Mouse (Mus musculus): Measurements from ENCODE around the gene Pcnx2.

Pcnx2 gene

DNA sequence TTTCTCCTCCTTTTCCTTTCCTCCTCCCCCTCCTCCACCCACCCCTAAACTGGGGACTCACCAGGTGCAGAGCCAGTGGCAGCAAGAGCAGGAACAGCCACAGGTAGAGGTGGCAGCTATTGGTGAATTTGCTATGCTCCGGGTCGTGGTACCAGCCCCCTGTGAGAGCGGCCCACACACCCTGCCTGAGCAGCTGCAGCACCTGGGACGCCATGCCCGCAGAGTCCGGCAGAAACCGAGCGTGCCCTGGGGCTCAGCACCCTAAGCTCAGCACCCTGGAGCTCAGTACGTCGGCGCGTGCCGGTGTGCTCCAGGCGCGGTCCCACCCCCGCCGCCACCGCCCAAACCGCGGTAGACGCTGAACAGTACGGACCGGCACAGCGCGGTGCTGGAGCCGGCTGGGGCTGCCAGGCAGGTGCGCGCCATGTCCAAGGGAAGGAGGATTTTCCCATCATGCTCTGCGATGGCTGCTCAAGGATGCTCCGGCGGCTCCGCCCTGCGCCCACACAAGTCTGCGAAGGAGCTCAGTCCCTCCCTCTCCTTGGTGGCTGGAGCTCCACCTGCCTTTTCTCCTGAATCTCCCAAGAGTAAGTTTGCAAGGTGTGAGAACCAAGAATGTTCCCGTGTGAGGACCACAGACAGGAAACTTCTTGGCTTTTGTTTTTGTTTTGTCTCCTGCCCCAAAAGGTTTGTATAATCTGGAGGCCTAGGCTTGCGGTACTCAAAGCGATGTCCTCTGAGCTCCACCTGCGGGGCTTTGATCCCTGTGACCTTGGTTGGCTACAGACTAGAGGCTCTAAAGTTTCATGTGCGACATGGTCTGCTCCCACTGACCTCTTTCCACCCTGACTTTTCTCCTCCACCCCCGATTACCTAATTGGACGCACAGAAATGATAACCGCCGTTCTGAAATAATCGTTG lies at the start of gene Pcnx2:
Pcnx2 (minus strand) TSS at position 450 of the 921 bp plus-strand sequence.
- DNase-seq (ENCODE audit: low read depth, low spot score) = no peak

DNA sequence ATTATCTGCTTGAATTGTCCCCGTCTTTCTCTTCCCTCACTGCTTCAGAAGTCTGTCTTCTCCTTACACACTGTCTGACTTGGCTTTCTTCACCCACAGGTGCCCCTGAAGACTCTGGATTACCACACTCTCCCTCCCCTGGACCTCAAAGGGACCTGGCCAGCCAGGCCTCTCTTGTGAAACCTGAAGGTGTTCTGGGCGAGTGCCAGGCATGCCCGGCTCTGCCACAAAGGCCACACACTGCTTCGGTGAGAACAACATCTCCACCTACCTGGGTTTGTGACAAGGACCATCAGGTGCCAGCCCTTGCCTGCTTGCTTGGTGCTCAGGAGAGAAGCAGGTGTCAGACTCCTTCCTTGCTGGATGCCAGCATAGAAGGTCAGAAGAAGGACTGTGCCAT lies 46.4 kb upstream of the Pcnx2 start:
- DNase-seq (ENCODE audit: low read depth, low spot score) = no peak

DNA sequence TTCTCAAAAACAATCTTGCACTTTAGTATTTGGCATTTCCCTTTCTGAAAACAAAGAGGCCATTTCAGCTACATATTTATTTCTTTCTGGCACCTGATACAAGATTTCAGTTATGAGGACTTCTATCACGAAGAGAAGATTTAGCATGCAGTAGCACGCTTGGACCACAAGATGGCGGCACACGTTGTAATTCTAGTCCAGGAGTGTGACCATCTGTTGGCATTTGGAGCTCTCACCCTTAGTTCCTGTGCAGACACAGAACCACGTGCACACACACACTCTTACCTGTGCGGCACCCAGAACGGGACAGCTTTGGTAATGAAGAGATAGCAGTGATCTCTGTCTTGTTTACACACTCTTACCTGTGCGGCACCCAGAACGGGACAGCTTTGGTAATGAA lies 37.5 kb upstream of the Pcnx2 start:
- peak; percentile 15 for DNase-seq (ENCODE audit: low read depth, low spot score)

DNA sequence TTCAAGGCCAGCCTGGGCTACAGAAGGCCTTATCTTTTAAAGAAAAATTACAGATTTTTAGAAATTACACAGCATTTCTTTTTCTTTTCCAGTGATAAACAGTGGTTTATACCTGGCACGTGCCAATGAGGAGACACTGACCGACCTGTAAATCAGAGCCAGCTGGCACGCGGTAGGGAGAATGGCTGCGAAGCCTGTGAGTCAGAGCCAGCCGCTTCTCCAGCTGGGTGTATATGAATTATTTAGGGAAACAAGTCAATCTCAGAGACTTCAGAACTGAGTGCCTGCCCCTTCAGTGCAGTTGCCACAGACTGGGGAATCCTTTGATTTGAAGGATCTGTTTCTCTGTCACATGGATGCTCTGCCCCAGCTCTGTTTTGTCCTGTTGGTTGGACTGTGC lies 33.7 kb upstream of the Pcnx2 start:
- DNase-seq (ENCODE audit: low read depth, low spot score) = no peak

DNA sequence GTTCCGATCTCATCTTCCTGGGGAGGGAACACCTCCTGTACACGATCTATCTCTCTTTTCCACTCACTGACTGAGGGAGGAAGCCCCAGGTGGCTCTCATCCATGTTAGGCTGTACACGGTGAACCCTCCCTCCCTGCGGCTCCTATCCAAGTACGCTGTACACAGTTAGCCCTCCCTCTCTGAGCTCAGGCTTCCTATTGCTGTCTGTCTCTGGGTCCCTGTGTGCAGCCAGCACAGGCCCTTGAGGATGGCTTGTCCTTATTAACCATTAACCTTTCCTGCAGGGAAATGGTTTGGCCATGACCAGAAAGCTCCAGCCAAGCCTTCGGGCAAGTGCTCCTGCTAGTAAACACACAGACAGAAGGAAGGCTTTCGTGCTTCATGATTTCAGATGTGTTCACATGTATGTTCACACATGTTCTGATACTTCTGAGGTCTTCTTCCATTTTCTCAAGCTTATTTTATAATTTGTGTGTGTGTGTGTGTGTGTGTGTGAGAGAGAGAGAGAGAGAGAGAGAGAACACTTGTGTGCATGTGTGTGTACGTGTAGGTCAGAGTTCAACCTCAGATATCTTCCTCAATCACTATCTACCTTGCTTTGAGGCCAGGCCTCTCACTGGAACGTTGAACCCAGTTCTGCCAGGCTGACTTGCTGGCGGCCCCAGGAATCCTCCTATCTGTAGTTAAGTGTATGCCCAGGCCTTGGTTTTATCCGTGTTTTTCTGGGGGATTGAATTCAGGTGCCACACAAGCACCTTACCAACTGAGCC lies 32.3 kb upstream of the Pcnx2 start:
- DNase-seq (ENCODE audit: low read depth, low spot score) = no peak

DNA sequence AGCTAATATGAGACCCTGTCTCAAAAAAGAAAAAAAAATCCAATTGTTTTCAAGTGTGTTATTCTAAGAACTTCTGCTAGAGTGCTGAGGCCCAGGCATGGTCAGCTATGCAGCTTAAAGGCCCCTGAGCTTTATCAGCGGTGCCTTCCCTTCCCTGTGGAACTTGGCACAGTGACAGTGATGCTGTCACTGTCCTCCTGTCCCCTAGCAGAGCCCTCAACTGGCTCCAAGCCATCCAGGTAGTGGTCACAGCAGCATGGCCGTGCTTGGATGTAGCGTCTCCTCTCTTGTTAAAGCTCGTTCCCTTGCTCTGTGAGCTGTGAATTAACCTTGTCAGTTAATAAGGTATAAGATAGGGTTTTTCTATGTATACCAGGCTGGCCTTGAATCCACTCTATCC lies 28.5 kb upstream of the Pcnx2 start:
- no peak for DNase-seq (ENCODE audit: low read depth, low spot score)

DNA sequence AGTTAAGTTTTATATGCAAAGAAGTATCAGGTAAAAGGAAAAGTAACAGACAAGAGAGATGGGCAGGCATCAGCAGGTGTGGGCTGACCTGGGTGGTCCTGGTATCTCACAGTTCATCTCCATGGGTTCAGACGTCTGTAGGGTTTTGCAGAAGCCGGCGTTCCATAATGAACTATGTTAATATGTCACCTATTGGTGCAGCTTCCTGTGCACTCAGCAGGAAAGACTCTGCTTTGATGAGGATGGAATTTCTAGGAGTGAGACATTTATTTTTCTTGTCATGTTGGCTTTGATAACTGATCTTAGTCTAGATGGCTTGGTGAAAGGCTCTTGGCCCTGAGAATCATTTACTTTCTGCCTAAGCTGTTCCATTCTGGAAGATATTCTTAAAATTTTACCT lies 24.2 kb upstream of the Pcnx2 start:
- no peak for DNase-seq (ENCODE audit: low read depth, low spot score)

DNA sequence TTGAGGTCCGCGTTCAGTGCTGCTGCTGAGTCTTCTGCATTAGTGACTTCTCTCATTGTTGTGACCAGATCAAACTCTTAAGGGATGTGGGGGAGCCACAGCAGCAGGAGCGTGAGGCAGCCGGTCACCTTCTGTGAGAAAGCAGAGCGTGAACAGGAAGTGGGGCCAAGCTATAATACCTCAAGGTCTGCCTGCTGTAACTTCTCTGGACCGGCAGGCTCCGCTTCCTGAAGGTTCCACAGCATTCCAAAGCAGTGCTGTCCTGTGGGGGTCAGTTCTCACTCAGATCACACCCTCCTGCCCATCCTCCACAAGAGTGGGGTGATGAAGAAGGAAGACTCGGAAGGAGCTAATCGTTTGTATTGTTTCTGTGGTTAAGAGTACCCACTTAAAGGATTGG lies 22.6 kb upstream of the Pcnx2 start:
- no peak for DNase-seq (ENCODE audit: low read depth, low spot score)

DNA sequence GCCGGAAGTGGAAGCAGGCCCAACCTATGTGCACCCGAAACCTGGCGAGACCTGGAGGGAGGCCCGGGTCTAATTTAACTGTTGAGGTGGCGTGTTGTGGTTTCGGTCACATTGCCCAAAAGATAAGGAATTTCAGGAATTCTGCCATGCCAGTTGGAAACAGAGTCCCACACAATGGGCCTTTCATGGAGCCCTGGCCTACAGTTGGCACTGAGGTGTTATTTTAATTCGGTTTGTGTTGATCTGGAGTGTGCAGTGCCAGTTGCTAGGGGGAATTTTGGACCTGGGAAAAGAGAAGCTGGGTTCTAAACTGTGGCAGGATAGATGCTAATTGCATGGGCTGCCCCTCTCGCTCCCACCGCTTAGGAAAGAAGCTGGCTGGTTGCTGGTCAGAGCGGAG lies 22.2 kb upstream of the Pcnx2 start:
- DNase-seq (ENCODE audit: low read depth, low spot score) = no peak

DNA sequence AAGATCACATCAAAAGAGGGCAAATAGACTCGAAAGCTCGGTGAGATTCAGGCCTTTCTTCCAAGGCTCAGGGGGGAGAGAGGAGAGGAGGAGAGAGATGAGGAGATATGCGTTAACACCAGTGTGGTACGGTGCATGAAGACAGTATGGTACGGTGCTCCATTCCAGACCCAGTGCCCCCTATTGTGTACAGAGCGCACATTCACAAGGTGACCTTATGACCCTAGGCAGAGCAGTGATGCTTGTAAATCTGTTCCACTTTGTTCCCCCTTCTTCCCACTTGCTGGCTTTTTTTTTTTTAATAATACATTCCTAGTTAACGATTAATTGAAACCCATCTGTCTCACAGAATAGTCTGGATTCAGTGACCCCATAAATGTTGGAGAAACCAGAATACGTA lies 21.4 kb upstream of the Pcnx2 start:
- DNase-seq (ENCODE audit: low read depth, low spot score) = no peak

DNA sequence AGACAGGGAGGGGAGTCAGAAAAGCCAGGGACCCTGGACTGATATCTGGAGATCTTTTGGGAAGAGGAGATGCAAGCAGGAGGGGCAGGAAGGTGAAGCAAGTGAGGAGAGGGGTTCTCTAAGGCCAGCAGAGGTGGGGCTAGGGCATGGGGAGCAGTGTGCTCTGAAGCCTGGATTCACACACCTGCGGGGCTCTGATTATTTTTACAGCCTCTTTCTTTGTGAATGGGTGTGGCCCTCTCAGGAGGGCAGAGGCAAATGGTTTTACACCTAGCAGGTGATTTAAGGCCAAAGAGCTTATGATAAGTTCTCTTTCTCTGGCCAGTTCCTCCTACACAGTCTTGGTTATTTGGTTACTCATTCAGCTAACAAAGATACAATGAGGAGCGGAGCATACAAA lies 20.6 kb upstream of the Pcnx2 start:
- DNase-seq (ENCODE audit: low read depth, low spot score) = no peak

DNA sequence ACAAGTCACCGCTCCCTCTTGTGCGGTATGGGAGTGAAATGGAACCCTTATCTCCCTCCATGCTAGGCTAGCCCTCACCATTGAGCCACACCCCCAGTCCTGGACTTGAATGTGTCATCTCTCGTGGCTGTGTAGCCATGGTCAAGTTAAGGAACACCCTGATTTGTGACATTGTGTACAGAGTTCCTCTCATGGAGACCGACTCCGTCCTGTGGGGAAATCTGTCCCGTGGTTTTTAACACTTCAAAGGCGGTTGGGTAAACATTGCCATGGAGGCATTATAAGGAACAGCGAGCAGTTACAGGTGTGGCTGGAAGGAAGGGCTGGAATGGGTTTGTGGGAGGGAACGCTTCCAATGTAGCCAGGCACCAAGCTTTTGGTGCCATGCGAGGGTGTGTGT lies 18.9 kb upstream of the Pcnx2 start:
- DNase-seq (ENCODE audit: low read depth, low spot score) = no peak

DNA sequence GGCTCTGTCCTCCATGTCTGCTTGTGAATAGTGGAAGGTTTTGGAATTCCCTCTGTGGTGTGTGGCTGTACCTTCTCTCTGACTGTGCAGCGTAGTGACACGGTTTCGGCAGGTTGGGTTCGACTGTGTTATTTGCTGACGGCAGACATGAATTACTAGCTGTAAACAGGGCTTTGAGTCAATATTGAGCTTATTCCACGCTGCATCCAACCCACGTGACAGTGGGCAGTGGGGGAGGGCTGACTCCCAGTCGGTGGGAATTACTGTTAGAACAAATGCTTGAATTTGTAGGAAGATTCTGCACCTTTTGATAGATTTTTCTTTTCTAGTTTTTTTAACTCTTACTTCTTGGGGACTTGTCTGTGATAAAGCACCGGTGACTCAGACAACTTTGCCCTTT lies 16.3 kb upstream of the Pcnx2 start:
- DNase-seq (ENCODE audit: low read depth, low spot score) = no peak

DNA sequence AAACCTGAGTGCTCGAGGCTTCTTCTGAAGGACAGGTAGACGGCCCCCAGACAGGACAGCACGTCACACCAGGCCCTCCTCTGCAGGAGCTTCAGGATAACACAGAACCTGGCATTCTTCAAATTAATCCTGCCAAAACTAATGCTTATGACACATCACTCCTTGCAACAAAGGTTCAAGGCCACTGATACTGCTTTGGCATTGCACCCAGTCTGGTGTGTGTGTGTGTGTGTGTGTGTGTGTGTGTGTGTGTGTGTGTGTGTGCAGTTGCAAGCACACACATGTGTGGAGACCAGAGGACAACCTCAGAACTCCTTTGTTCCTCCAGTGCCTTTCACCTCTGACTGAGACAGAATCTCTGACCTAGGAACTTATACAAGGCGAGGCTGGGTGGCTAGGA lies 15.1 kb upstream of the Pcnx2 start:
- DNase-seq (ENCODE audit: low read depth, low spot score) = no peak

DNA sequence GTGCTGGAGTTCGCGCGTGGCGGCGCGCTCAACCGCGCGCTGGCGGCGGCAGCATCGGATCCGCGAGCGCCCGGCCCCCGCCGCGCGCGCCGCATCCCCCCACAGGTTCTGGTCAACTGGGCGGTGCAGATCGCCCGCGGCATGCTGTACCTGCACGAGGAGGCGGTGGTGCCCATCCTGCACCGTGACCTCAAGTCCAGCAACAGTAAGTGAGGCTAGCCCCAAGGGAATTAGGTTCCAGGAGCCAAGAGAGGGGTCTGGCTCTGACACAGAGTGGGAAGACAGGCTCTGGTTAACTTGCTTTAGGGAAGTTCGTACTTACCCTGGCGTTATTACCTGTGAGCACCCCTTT lies 13.1 kb upstream of the Pcnx2 start:
- no peak for DNase-seq (ENCODE audit: low read depth, low spot score)

DNA sequence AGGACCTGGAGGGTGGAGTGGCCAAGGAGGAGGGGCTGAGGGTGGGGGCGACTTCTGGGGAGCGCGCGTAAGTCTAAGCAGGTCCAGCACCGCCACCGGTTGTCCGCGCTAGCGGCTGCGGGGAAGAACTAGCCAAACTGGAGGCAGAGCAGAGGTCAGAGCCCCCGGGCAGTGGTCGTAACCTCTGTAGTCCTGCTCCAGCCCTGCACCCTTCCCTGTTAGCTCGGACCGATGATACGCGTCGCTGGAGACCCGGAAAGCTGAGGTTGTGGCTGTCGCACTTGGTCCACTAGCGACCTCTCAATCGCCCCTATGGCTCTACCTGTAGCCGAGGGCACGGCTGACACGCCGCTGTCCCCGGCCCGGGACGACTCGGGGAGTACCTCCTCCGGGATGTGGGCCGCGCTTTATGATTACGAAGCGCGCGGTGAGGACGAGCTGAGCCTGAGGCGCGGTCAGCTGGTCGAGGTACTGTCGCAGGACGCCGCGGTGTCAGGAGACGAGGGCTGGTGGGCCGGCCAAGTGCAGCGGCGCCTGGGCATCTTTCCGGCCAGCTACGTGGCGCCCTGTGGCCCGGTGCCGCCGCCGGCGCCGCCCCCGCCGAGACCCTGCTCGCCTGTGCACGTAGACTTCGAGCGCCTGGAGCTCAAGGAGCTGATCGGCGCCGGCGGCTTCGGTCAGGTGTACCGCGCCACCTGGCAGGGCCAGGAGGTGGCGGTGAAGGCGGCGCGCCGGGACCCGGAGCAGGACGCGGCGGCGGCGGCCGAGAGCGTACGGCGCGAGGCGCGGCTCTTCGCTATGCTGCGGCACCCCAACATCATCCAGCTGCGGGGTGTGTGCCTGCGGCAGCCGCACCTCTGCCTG lies 12.5 kb upstream of the Pcnx2 start, which contains the start of gene Map3k21:
Map3k21 (plus strand) TSS at position 86 of the 864 bp plus-strand sequence.
- no peak for DNase-seq (ENCODE audit: low read depth, low spot score)

DNA sequence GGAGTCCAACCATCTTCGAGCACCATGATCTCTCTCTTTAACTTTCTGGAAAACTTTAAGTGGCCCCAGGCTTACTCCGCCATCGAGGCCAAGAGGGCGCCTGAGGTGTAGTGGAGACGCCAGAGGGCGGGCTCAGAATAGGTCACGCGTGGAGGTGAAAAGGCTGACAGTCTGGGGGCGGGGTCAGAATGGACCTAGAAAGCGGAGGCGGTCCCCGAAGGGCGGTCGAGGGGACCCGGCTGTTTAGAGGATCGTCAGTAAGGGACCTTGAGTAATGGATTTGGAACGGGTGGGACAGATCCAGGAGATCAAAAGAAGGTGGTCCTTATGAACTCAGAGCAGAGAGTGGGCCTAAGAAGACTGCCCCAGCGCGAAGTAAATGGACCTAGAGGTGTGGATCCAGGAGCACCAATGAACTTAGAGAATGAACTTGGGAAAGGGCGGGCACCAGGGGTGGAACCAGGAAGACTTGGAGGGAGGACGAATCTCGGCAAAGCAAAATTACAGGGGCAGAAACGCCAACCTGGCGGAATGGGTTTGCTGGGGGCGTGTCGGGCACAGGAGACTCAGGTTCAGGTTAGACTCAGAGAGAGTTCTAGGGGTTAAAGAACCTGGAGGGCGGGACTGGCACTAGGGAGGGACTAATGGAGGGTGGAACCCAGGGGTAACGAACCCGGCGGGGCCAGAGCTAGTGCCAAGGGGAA lies 11.7 kb upstream of the Pcnx2 start:
- no peak for DNase-seq (ENCODE audit: low read depth, low spot score)

DNA sequence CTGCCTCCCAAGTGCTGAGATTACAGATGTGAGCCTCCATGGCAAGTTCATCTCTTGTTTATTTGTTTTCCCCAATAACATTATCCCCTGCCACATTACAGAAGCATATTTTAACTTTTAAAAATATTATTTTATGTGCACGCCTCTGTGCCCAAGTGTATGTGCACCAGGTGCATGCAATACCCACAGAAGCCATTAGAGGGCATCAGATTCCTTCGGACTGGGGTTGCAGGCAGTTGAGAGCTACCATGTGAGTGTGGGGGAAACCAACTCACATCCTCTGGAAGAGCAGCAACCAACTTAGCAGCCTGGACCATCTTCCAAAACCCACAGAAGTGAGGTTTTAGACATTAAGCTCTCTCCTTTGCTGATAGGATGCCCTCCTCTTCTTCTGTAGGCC lies 9.2 kb upstream of the Pcnx2 start:
- no peak for DNase-seq (ENCODE audit: low read depth, low spot score)

DNA sequence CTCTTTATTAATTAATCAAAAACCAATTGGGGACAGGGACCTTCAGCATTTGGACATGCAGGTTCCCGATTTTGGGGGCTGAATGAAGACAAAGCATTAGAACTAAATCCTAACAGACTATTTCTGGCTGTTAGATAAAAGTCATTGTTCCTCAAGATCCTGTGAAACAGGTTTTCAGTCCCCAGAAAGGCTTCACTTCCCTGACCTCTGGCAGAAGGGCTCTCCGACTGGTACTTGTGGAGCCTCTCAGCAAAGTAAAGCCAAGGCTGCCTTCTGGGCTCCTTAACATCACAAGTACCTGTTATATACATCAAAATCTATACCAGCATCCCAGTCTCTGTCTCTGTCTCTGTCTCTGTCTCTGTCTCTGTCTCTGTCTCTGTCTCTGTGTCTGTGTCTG lies 7.2 kb upstream of the Pcnx2 start:
- DNase-seq (ENCODE audit: low read depth, low spot score) = no peak

DNA sequence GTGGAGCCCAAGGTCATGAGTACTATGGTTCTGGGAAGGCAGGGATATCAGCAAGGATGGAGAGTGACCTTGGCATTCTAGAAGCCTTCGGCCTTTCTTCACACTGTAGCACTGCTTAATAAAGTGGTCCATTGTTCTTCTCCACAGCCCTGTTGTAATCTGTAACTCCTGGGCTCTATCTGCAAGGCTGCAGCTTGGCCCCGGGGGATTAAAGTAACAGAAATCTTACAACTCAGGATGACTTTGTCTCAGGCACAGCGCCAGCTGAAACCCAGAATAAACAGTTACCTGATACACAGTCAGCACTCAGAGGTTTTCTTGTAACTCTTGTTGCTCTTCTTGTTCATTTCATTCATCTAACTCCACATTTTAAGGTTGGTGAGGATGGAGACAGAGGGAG lies 4.4 kb upstream of the Pcnx2 start:
- no peak for DNase-seq (ENCODE audit: low read depth, low spot score)

DNA sequence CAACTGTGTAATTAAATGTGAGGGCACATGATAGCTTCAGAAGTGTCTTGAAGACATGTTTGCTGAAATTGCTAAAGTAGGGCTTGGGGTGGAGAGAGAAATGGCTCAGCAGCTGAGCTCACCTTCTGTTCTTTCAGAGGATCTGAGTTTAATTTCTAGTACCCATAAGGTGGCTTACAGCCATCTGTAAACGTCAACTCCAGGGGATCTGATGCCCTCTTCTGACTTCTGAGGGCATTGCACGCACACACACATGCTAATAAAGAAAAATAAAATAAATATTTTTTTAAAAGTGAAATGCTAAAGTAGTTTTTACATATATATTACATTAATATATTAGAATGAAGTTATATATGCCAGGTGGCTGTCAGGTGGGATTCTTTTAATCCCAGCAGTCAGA lies 3.0 kb upstream of the Pcnx2 start:
- DNase-seq (ENCODE audit: low read depth, low spot score) = no peak

All from CD4-positive helper T cell, adult 2 months (primary cell).